Mouse (Mus musculus): ENCODE results near the gene Atrnl1. TPM values are rescaled to one million over a fixed set of nuclear protein-coding genes. Genes with fewer than 3 reads are reported as not detected.

Gene Atrnl1
- polyA plus RNA-seq, 1 experiment from 2014 or later, result 2.6 TPM

DNA sequence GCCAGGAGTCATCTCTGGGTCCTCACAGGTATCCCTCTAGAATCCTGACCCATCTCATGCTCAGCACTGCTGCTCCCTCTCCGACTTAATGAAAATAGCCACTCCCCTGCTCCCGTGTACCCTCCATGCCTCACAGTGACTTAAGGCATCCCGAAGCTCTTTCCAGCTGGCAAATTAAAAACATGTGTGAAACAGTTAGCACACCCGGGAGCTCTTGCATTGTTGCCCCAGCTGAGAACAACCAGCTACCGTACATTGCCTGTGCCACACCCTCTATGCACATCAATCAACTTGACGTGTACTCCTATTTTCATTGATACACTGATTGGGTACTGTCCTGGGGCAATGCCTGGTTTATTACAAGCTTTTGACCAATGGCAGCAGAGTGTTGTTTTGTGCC, 510.8 kb downstream of the Atrnl1 start:
- H3K27me3 ChIP-seq (ENCODE audit: control insufficient read depth, insufficient read depth, low read length), result no peaks in the 10 kb centered on the region
- H3K9ac ChIP-seq (ENCODE audit: low read length), result no peak overlapping the region
- 71% methylated on average over 6 of the region's 6 CpGs for WGBS
- no peak overlapping the region for H3K4me2 ChIP-seq (ENCODE audit: low read depth, low read length)
- H3K9me3 ChIP-seq (replicated peaks; ENCODE audit: control insufficient read depth, low read length), result no peaks in the 10 kb centered on the region
- no peak for ATAC-seq (replicated peaks; ENCODE audit: extremely low read depth, insufficient read depth, low FRiP score)
- H3K27ac ChIP-seq (ENCODE audit: low read length), result no peak overlapping the region
- H3K4me3 ChIP-seq (ENCODE audit: low read length), result no peak overlapping the region
- H3K4me1 ChIP-seq (ENCODE audit: control insufficient read depth, insufficient read depth, low read length), result peaks cover 8% of the 10 kb centered on the region
- no peaks in the 10 kb centered on the region for H3K36me3 ChIP-seq (ENCODE audit: control insufficient read depth, insufficient read depth)

DNA sequence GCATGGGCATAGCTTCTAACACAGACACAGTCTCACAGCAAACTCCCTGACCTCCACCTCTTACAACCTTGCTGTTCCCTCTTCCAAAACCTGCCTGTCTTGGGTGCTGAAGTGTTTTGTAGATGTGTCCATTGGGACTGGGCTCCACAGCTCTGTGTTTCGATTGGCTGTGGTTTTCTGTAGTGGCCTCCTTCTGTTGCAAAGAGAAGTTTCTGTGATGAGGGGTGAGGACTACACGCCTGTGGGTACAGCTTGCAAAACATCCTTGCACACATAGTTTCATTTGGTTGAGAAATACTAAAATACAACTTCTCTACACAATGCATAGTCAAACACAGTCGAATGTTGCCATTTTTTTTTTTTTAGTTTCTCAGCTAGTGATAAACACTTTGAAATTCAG, 512.8 kb downstream of the Atrnl1 start:
- WGBS, result 86% methylated on average over 3 of the region's 3 CpGs
- Histone ChIP-seq H3K9ac (ENCODE audit: low read length) (no peak overlapping the region), H3K4me3 (ENCODE audit: low read length) (no peak overlapping the region), H3K4me1 (ENCODE audit: control insufficient read depth, insufficient read depth, low read length) (peaks cover 3% of the 10 kb centered on the region; the same call in 1 of the 2 replicates), H3K27ac (ENCODE audit: low read length) (no peak overlapping the region), H3K27me3 (ENCODE audit: control insufficient read depth, insufficient read depth, low read length) (no peaks in the 10 kb centered on the region), H3K9me3 (replicated peaks; ENCODE audit: control insufficient read depth, low read length) (no peaks in the 10 kb centered on the region), H3K4me2 (ENCODE audit: low read depth, low read length) (no peak overlapping the region), H3K36me3 (ENCODE audit: control insufficient read depth, insufficient read depth) (no peaks in the 10 kb centered on the region)
- no peak for ATAC-seq (replicated peaks; ENCODE audit: extremely low read depth, insufficient read depth, low FRiP score)

DNA sequence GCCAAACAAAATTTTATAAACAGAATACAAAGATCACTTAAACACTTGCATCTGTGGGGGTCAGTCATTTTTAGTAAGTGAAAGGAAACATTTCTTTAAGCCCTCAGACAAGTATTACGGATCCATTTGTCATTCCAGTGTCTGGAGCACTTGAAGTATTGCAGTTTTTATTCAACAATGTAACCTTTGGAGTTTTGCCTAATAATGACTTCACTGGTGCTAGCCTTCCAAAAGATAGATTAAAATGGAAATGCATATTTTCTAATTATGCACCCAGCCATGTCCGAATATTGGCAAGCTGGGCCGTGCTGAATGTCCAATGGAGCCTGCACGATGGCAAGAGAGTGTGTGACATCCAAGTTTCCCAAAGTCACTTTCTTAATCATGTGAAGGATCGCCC, 513.7 kb downstream of the Atrnl1 start:
- Histone ChIP-seq H3K36me3 (ENCODE audit: control insufficient read depth, insufficient read depth) (no peaks in the 10 kb centered on the region), H3K4me3 (ENCODE audit: low read length) (no peak overlapping the region), H3K4me2 (ENCODE audit: low read depth, low read length) (no peak overlapping the region), H3K4me1 (ENCODE audit: control insufficient read depth, insufficient read depth, low read length) (0 out of 2 replicates have a peak, but pooled peaks cover under 1% of the 10 kb centered on the region), H3K9me3 (replicated peaks; ENCODE audit: control insufficient read depth, low read length) (0 out of 2 replicates have a peak, but pooled peaks cover under 1% of the 10 kb centered on the region), H3K9ac (ENCODE audit: low read length) (no peak overlapping the region), H3K27ac (ENCODE audit: low read length) (no peak overlapping the region), H3K27me3 (ENCODE audit: control insufficient read depth, insufficient read depth, low read length) (no peaks in the 10 kb centered on the region)
- ATAC-seq (replicated peaks; ENCODE audit: extremely low read depth, insufficient read depth, low FRiP score), result no peak
- 73% methylated on average over 5 of the region's 5 CpGs for WGBS

DNA sequence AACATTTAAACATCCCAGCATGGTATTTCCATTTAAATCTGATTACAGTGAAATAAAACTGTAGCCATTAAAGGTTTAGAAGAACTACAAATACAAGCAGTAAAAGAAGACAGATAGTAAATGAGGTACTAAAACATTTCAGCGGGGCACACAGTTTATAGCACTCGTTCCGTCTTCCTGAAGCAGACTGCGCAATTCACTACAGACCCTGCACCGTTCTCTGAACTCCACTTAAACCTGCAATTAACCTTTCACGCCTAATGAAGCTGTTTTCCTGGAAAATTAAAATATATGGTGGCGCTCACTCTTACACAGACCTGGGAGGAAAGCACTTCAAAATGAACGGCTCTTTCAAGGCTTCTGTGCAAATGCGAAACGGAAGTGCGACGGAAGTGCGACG, 514.2 kb downstream of the Atrnl1 start:
- no peaks in the 10 kb centered on the region for H3K36me3 ChIP-seq (ENCODE audit: control insufficient read depth, insufficient read depth)
- no peak for ATAC-seq (replicated peaks; ENCODE audit: extremely low read depth, insufficient read depth, low FRiP score)
- 92% methylated on average over 14 of the region's 14 CpGs for WGBS
- H3K27ac ChIP-seq (ENCODE audit: low read length), result no peak overlapping the region
- H3K9ac ChIP-seq (ENCODE audit: low read length), result no peak overlapping the region
- 0 out of 2 replicates have a peak, but pooled peaks cover 5% of the 10 kb centered on the region for H3K9me3 ChIP-seq (replicated peaks; ENCODE audit: control insufficient read depth, low read length)
- no peak overlapping the region for H3K4me3 ChIP-seq (ENCODE audit: low read length)
- no peak overlapping the region for H3K4me2 ChIP-seq (ENCODE audit: low read depth, low read length)
- H3K27me3 ChIP-seq (ENCODE audit: control insufficient read depth, insufficient read depth, low read length), result no peaks in the 10 kb centered on the region
- no peaks in the 10 kb centered on the region for H3K4me1 ChIP-seq (ENCODE audit: control insufficient read depth, insufficient read depth, low read length)

DNA sequence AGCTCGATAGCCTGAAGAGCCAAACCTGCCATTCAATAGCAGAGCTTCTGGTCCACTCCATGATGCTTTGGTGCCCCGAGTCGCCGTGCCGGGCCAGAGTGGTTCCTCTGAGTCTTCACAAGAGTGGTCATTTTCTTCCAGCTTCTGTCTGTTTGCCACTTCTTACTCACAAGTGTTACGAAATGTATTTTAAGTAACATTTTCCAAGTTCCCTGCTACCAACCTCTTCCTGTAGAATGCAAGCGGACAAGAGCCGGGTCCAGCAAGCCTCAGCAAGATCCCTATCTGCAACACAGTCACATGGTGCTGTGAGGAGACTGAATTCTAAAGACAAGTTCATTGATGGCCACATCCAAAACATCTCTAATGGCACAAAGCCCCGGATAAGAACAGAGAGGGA, 521.1 kb downstream of the Atrnl1 start:
- Histone ChIP-seq H3K4me2 (ENCODE audit: low read depth, low read length) (no peak overlapping the region), H3K9me3 (replicated peaks; ENCODE audit: control insufficient read depth, low read length) (0 out of 2 replicates have a peak, but pooled peaks cover 5% of the 10 kb centered on the region), H3K27me3 (ENCODE audit: control insufficient read depth, insufficient read depth, low read length) (no peaks in the 10 kb centered on the region), H3K4me1 (ENCODE audit: control insufficient read depth, insufficient read depth, low read length) (no peaks in the 10 kb centered on the region), H3K27ac (ENCODE audit: low read length) (no peak overlapping the region), H3K36me3 (ENCODE audit: control insufficient read depth, insufficient read depth) (no peaks in the 10 kb centered on the region), H3K4me3 (ENCODE audit: low read length) (no peak overlapping the region), H3K9ac (ENCODE audit: low read length) (no peak overlapping the region)
- ATAC-seq (replicated peaks; ENCODE audit: extremely low read depth, insufficient read depth, low FRiP score), result no peak
- 86% methylated on average over 9 of the region's 9 CpGs for WGBS

DNA sequence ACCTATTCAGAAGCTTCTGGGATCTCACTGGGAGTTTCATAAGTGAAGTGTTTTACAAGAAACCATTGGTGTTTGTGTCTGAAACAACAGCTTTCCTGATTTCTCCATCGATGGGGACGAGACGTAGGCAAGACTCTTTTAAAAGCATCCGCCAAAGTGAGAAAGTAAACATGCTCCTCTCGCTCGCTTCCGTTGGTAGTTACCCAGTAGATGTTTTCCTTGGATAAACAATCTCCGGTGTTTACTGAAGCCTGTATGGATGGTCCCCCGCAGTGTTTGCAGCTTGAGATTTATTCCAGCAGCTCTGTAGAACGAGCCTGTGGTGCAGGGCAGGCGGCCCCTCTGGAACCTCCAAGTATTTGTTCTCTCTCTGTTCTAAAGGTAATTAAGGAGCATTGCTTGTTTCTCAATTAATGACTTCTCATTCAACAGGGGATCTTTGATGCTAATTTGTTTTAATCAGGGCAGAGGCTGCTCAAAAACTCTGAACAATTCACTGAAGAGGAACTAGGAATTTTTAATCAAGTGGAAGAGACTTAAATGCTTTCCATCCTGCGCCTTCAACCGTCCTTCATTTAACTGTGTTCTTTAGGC, 529.5 kb downstream of the Atrnl1 start:
- H3K4me1 ChIP-seq (ENCODE audit: control insufficient read depth, insufficient read depth, low read length), result peaks cover 5% of the 10 kb centered on the region; the same call in 1 of the 2 replicates
- 59% methylated on average over 13 of the region's 13 CpGs for WGBS
- H3K36me3 ChIP-seq (ENCODE audit: control insufficient read depth, insufficient read depth), result no peaks in the 10 kb centered on the region
- H3K27me3 ChIP-seq (ENCODE audit: control insufficient read depth, insufficient read depth, low read length), result no peaks in the 10 kb centered on the region
- H3K27ac ChIP-seq (ENCODE audit: low read length), result no peak overlapping the region
- no peaks in the 10 kb centered on the region for H3K9me3 ChIP-seq (replicated peaks; ENCODE audit: control insufficient read depth, low read length)
- H3K4me2 ChIP-seq (ENCODE audit: low read depth, low read length), result no peak overlapping the region
- H3K4me3 ChIP-seq (ENCODE audit: low read length), result no peak overlapping the region
- no peak for ATAC-seq (replicated peaks; ENCODE audit: extremely low read depth, insufficient read depth, low FRiP score)
- H3K9ac ChIP-seq (ENCODE audit: low read length), result no peak overlapping the region

DNA sequence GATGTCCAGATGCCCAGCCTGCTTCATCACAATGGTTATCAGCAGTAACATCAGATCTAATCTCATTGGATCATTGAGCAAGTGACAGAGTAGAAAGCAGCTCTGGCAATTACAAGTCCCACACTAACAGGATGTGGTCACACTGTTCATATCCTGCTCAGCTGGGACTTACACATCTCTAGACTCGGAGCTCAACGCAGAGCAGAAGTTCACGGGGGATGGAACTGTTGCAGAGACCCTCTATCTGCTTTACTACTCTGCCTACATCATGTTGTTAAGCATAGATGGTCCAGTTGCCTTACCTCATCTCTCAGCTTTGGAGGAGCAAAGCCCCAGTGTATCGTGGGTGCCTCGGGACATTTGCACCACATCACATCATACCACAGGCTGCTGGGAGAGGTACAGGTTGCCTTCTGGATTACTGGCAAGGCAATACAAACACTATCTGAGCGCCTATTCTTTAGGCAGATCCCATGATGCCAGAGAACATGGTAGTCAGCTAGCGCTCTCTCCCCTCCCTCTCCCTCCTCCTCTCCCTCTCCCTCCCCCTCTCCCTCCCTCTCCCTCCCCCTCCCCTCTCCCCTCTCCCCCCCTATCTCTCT, 533.1 kb downstream of the Atrnl1 start:
- H3K27me3 ChIP-seq (ENCODE audit: control insufficient read depth, insufficient read depth, low read length), result no peaks in the 10 kb centered on the region
- no peak overlapping the region for H3K4me3 ChIP-seq (ENCODE audit: low read length)
- no peaks in the 10 kb centered on the region for H3K9me3 ChIP-seq (replicated peaks; ENCODE audit: control insufficient read depth, low read length)
- H3K4me2 ChIP-seq (ENCODE audit: low read depth, low read length), result no peak overlapping the region
- peaks cover 10% of the 10 kb centered on the region for H3K4me1 ChIP-seq (ENCODE audit: control insufficient read depth, insufficient read depth, low read length)
- no peak overlapping the region for H3K27ac ChIP-seq (ENCODE audit: low read length)
- H3K36me3 ChIP-seq (ENCODE audit: control insufficient read depth, insufficient read depth), result no peaks in the 10 kb centered on the region
- ATAC-seq (replicated peaks; ENCODE audit: extremely low read depth, insufficient read depth, low FRiP score), result 0 out of 2 replicates have a peak, but pooled peaks have one; percentile 18
- no peak overlapping the region for H3K9ac ChIP-seq (ENCODE audit: low read length)
- 86% methylated on average over 7 of the region's 7 CpGs for WGBS

DNA sequence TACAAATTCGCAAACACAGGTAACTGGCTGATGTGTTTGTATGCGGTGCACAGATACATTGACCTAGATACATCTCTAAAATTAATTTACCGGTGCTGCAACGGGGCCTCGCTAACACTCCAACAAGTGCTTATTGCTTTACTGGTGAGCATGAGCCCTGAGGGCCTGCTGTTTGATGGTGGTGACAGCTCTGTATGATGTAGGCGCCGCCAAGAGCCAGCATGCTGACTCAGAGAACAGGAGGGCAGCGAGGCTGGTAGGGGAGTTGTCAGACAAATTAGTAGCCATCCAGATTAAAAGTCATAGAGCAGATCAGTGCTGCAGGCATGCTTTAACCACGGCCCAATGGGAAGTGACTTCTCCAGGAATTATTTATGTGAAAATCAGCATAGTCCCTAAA, 534.7 kb downstream of the Atrnl1 start:
- WGBS, result 35% methylated on average over 9 of the region's 9 CpGs
- Histone ChIP-seq H3K27me3 (ENCODE audit: control insufficient read depth, insufficient read depth, low read length) (peaks cover 3% of the 10 kb centered on the region; the same call in 1 of the 2 replicates), H3K4me1 (ENCODE audit: control insufficient read depth, insufficient read depth, low read length) (peaks cover 10% of the 10 kb centered on the region), H3K27ac (ENCODE audit: low read length) (no peak overlapping the region), H3K36me3 (ENCODE audit: control insufficient read depth, insufficient read depth) (no peaks in the 10 kb centered on the region), H3K4me2 (ENCODE audit: low read depth, low read length) (no peak overlapping the region), H3K4me3 (ENCODE audit: low read length) (no peak overlapping the region), H3K9me3 (replicated peaks; ENCODE audit: control insufficient read depth, low read length) (no peaks in the 10 kb centered on the region), H3K9ac (ENCODE audit: low read length) (no peak overlapping the region)
- ATAC-seq (replicated peaks; ENCODE audit: extremely low read depth, insufficient read depth, low FRiP score), result peak; percentile 77; the same call in 1 of the 2 replicates

DNA sequence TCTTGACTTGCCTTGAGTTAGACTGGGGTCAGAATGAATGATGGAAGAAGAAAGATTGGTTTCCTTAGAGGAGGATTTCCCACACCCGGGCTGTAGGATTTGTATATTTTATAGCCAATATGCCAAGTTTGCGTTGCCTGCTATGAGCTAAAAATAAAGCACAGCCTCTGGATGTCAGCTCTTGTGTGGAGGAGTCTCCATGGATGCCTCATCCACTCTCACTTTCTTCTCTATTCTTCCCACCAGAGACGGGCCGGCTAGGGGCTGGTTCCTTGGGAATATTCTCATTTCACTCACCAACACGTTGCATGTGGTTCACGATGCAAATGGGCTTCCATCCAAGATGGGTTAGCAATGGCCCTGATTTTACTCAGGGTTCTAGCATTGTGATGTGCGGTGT, 540.4 kb downstream of the Atrnl1 start:
- Histone ChIP-seq H3K4me2 (ENCODE audit: low read depth, low read length) (no peak overlapping the region), H3K9me3 (replicated peaks; ENCODE audit: control insufficient read depth, low read length) (peaks cover 2% of the 10 kb centered on the region; the same call in 1 of the 2 replicates), H3K36me3 (ENCODE audit: control insufficient read depth, insufficient read depth) (no peaks in the 10 kb centered on the region), H3K4me1 (ENCODE audit: control insufficient read depth, insufficient read depth, low read length) (no peaks in the 10 kb centered on the region), H3K9ac (ENCODE audit: low read length) (no peak overlapping the region), H3K27me3 (ENCODE audit: control insufficient read depth, insufficient read depth, low read length) (peaks cover 5% of the 10 kb centered on the region; the same call in 1 of the 2 replicates), H3K4me3 (ENCODE audit: low read length) (no peak overlapping the region), H3K27ac (ENCODE audit: low read length) (no peak overlapping the region)
- WGBS, result 83% methylated on average over 7 of the region's 7 CpGs
- ATAC-seq (replicated peaks; ENCODE audit: extremely low read depth, insufficient read depth, low FRiP score), result no peak
